In the genomic region with DNA sequence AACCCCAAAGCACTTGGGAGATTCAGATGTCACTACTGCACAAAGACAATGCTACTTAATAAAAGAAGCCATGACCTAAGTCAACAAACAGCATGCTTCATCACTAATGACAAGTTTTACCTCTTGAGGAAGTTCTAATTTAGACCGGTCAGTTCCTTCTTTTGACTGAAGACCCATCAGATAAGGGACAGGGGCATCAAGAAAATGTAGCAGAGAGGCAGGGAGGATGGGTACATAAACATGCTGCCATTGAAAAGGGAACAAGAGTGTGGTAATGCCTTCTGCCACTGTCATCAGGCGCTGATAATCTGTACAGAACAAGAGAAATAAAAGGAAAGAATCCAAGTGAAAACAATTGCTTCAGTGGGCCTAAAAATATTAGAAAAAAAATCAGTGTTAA, we compare ENCODE assay signal across 22 mouse cellular contexts.
"Had no signal": no experiment of that assay in that cellular context is flagged by ENCODE, and none has a peak within 500 bp of the region (broad histone marks: within the 10 kb centered on the region; RNA-seq: fewer than 3 reads in every experiment).

No protein-coding gene starts in this region.

- H3K27ac ChIP-seq: lung, embryonic 15.5 days; macrophage; midbrain, embryonic 10.5 days; midbrain, embryonic 12.5 days; neural tube, embryonic 13.5 days; neural tube, embryonic 15.5 days had no signal

- H3K4me1 ChIP-seq: lung, embryonic 15.5 days; midbrain, embryonic 10.5 days; midbrain, embryonic 12.5 days; neural tube, embryonic 13.5 days; neural tube, embryonic 15.5 days had no signal

- DNase-seq: liver, postnatal 0 days; lung, adult 2 months; lung, postnatal 14 days; lung, postnatal 36 days; midbrain, embryonic 14.5 days; retina, postnatal 1 day; right cerebral cortex, adult 18-20 months; right cerebral cortex, postnatal 25 days; right cerebral cortex, postnatal 4 days; spleen, adult 18-20 months; thymus, adult 18-20 months; thymus, postnatal 14 days; thymus, postnatal 4 days had no signal

- H3K27me3 ChIP-seq: lung, embryonic 15.5 days; midbrain, embryonic 12.5 days; neural tube, embryonic 13.5 days; neural tube, embryonic 15.5 days had no signal

- H3K9me3 ChIP-seq: lung, embryonic 15.5 days; midbrain, embryonic 10.5 days; midbrain, embryonic 12.5 days; neural tube, embryonic 13.5 days; neural tube, embryonic 15.5 days had no signal

- H3K4me3 ChIP-seq: lung, embryonic 15.5 days; midbrain, embryonic 10.5 days; midbrain, embryonic 12.5 days; myocyte; neural tube, embryonic 13.5 days; neural tube, embryonic 15.5 days had no signal

- H3K9ac ChIP-seq: liver, postnatal 0 days; lung, embryonic 15.5 days; midbrain, embryonic 12.5 days; neural tube, embryonic 13.5 days; neural tube, embryonic 15.5 days had no signal

- H3K36me3 ChIP-seq: lung, embryonic 15.5 days; neural tube, embryonic 15.5 days had no signal

- ATAC-seq: liver, postnatal 0 days; lung, postnatal 0 days; midbrain, embryonic 16.5 days had no signal
